Mouse (Mus musculus) neural tube, postnatal 0 days (tissue): ENCODE measurements around the gene Cabp2. TPM values are rescaled to one million over a fixed set of nuclear protein-coding genes. Genes with fewer than 3 reads are reported as not detected.

Source experiments
- polyA plus RNA-seq: library from polyadenylated mRNA; unstranded; fragments of >200 nt; fragmentation: Nextera tagmentation; extraction: Ambion mirVana; gene quantifications from 2 replicates; pipeline ENCODE4 v1.2.1, GENCODE M21; 2015

The Cabp2 gene
- not detected in 2 replicates for polyA plus RNA-seq

GRCm38 (mm10) chr19:4081394-4081793 lies at the start of gene Cabp2:
Gene Cabp2, plus strand, starts transcription at chr19:4081578.

GRCm38 (mm10) chr19:4037788-4038232 lies 43.6 kb upstream of the Cabp2 start, which contains the start of gene Gstp1:
Gene Gstp1, minus strand, starts transcription at chr19:4037985.

GRCm38 (mm10) chr19:4045966-4046865 lies 35.2 kb upstream of the Cabp2 start, which contains the start of gene Gstp2:
Gene Gstp2, minus strand, starts transcription at chr19:4046023.

DNA sequence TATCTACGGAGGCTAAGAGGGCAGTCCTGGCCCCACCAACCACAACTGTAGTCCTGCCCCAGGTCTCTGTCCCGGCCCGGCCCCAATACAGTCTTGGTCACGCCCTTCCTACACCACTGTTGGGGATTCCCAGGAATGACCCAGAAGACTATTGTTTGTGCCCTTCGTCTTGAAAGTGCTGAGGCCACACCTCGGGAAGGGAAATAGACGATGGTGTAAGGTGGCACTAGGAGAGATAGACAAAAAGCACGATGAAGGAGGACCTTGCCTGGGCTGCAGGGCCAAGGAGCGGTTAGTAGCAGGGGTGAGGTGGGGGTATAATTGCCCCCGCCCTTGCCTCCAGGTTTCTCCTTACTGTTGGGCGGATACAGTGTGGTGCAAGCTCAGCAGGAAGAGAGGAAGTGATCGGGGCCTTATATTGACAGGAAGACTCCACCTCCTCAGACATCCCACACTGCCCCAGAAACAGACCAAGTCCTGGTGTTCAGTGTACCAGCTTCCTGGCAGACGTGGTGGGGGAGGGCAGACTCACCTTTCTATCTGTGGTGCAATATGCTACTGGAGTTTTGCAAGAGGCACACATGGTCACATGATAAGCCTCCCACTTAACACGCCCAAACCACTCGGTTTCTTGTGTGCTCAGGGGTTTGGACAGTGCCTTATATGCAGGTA lies 22.2 kb upstream of the Cabp2 start, which contains the start of gene Gstp3:
Gstp3 (minus strand) TSS at position 501 of the 672 bp plus-strand sequence.

GRCm38 (mm10) chr19:4096642-4097440 lies 15.5 kb downstream of the Cabp2 start, which contains the start of gene Cdk2ap2:
Gene Cdk2ap2, plus strand, starts transcription at chr19:4097182.

DNA sequence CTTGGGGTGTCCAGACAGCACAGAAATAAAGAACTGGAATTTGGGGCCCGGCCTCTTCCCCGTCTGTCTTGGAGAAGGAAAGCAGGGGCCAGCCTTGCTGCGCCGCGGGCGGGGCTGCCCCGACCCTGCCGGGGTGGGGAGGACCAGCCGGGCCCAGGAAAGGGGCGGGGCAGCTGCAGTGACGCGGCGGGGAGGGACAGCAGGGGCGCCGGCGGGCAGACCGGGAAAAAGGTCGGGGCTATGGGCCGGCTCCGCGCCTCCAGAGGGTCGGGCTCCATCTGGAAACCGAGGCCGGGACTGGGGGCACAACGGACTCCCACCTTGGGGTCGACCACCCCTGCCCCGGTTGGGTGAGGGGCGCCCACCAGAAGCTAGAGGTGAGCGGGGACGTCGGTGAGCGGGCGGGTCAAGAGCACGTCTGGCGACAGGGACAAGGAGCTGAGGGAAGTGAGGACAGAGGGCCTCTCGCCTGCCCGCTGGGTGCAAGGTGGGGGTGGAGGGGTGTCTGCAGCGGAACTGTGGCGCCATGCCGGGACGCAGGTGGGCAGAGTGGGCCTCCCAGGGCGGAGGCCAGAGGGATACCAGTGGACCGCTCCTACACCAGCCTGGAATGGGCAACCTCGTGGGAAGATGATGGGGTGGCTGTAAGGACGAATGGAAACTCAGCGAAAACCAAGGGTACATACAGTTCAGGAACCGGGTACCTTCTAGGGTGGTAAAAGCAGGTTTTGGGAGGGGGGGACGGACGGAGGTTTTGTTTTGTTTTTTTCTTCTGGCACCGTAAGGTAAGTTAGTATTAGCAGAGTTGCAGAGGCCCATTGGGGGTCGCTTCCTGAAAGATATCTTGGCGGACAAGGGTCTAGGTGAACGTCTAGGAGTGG lies 18.7 kb downstream of the Cabp2 start, which contains the start of gene Pitpnm1:
Pitpnm1 (plus strand) TSS at position 162 of the 881 bp plus-strand sequence.

GRCm38 (mm10) chr19:4125741-4126696 lies 44.6 kb downstream of the Cabp2 start, which contains the start of gene Aip:
Gene Aip, minus strand, starts transcription at chr19:4125858.

Other genes starting within 250 kb of the Cabp2 start
- 54.1 and 55.6 TPM in 2 replicates for gene Chka, start 229.8 kb upstream of the Cabp2 start, polyA plus RNA-seq
- 19.2 and 21.3 TPM in 2 replicates for gene Tcirg1, start 174.4 kb upstream of the Cabp2 start, polyA plus RNA-seq
- gene Ndufs8, start 168.8 kb upstream of the Cabp2 start, polyA plus RNA-seq = 418 and 427 TPM in 2 replicates
- 5.1 and 5.3 TPM in 2 replicates for gene Aldh3b1, start 151.8 kb upstream of the Cabp2 start, polyA plus RNA-seq
- 18.9 and 23.6 TPM in 2 replicates for gene Unc93b1, start 146.4 kb upstream of the Cabp2 start, polyA plus RNA-seq
- not detected in 2 replicates for gene Aldh3b3, start 122.9 kb upstream of the Cabp2 start, polyA plus RNA-seq
- gene Aldh3b2, start 109.2 kb upstream of the Cabp2 start, polyA plus RNA-seq = 0.45 TPM in 2 replicates
- gene Acy3, start 95.0 kb upstream of the Cabp2 start, polyA plus RNA-seq = 4.4 and 5.1 TPM in 2 replicates
- 0.12 TPM in 1 of 2 replicates, not detected in the other for gene Tbx10, start 88.8 kb upstream of the Cabp2 start, polyA plus RNA-seq
- 26.9 and 27.1 TPM in 2 replicates for gene Nudt8, start 81.0 kb upstream of the Cabp2 start, polyA plus RNA-seq
- gene Gm49405, start 81.0 kb upstream of the Cabp2 start, polyA plus RNA-seq = 2.2 and 2.6 TPM in 2 replicates
- gene Doc2g, start 78.3 kb upstream of the Cabp2 start, polyA plus RNA-seq = 3.2 TPM in 2 replicates
- 281 and 291 TPM in 2 replicates for gene Ndufv1, start 68.8 kb upstream of the Cabp2 start, polyA plus RNA-seq
- gene Gstp1, start 43.6 kb upstream of the Cabp2 start, polyA plus RNA-seq = 590 and 603 TPM in 2 replicates
- gene Gstp2, start 35.6 kb upstream of the Cabp2 start, polyA plus RNA-seq = 0.48 and 2.7 TPM in 2 replicates
- gene Gstp3, start 22.0 kb upstream of the Cabp2 start, polyA plus RNA-seq = not detected in 2 replicates
- gene Cdk2ap2, start 15.6 kb downstream of the Cabp2 start, polyA plus RNA-seq = 74.2 and 77.2 TPM in 2 replicates
- gene Pitpnm1, start 18.4 kb downstream of the Cabp2 start, polyA plus RNA-seq = 90.8 and 110 TPM in 2 replicates
- gene Aip, start 44.3 kb downstream of the Cabp2 start, polyA plus RNA-seq = 103 and 106 TPM in 2 replicates
- not detected in 2 replicates for gene Gpr152, start 58.2 kb downstream of the Cabp2 start, polyA plus RNA-seq
- 0.26 and 0.76 TPM in 2 replicates for gene Cabp4, start 62.5 kb downstream of the Cabp2 start, polyA plus RNA-seq
- 94.3 and 112 TPM in 2 replicates for gene Coro1b, start 67.0 kb downstream of the Cabp2 start, polyA plus RNA-seq
- 0.70 TPM in 1 of 2 replicates, not detected in the other for gene Ptprcap, start 72.0 kb downstream of the Cabp2 start, polyA plus RNA-seq
- gene Rps6kb2, start 81.8 kb downstream of the Cabp2 start, polyA plus RNA-seq = 41.9 and 53.4 TPM in 2 replicates
- 6.2 and 6.6 TPM in 2 replicates for gene Carns1, start 93.9 kb downstream of the Cabp2 start, polyA plus RNA-seq
- 1.2 and 1.6 TPM in 2 replicates for gene Tbc1d10c, start 109.7 kb downstream of the Cabp2 start, polyA plus RNA-seq
- 572 and 576 TPM in 2 replicates for gene Ppp1ca, start 110.5 kb downstream of the Cabp2 start, polyA plus RNA-seq
- 14.9 and 15.7 TPM in 2 replicates for gene Rad9a, start 120.1 kb downstream of the Cabp2 start, polyA plus RNA-seq
- gene Clcf1, start 132.7 kb downstream of the Cabp2 start, polyA plus RNA-seq = 1.2 and 1.3 TPM in 2 replicates
- gene AC109138.7, start 132.8 kb downstream of the Cabp2 start, polyA plus RNA-seq = not detected in 2 replicates
- gene Pold4, start 150.3 kb downstream of the Cabp2 start, polyA plus RNA-seq = 32.9 and 33.0 TPM in 2 replicates
- gene Ssh3, start 187.6 kb downstream of the Cabp2 start, polyA plus RNA-seq = 18.8 and 24.1 TPM in 2 replicates
- gene Ankrd13d, start 201.6 kb downstream of the Cabp2 start, polyA plus RNA-seq = 85.0 and 93.2 TPM in 2 replicates
- 37.0 and 46.2 TPM in 2 replicates for gene Grk2, start 224.6 kb downstream of the Cabp2 start, polyA plus RNA-seq